Mouse (Mus musculus) forebrain, postnatal 0 days (tissue): ENCODE measurements at regions not wholly inside any gene's neighbourhood (a gene's known extent, or its start where the extent isn't known, plus 50 kb on each side); places are given as distances from the start of the nearest gene placed in this dataset.
A peak's percentile ranks its signal among the peaks of the same experiment; 100 is the strongest.
"Not testable (repeated sequence)": the region's sequence is repeated elsewhere in the genome, so short reads cannot be mapped to it uniquely, and the experiment has no call there.

Experiments used
- ATAC-seq: fragments of 200-750 bp; cut with Nextera tagmentation; 2 replicates; pipeline ENCODE4 v1.8.0; 2017; ENCODE audit warnings: mild to moderate bottlenecking, moderate library complexity
- DNase-seq: peaks from one replicate; pipeline ENCODE4 v3.0.0-alpha.2; 2015
- H3K27ac ChIP-seq: fragments of 300-500 bp; sonication (generic); 2 replicates; pipeline ENCODE4 v1.5.1; 2014; ENCODE audit warnings: low read depth, mild to moderate bottlenecking, antibody characterized with exemption, low read length, moderate library complexity, mixed read lengths
- H3K27me3 ChIP-seq: fragments of 300-500 bp; sonication (generic); 2 replicates; pipeline ENCODE4 v1.6.1; 2014; ENCODE audit warnings: mild to moderate bottlenecking, low read length, mixed read lengths; ENCODE audit not compliant: insufficient read depth
- H3K36me3 ChIP-seq: fragments of 300-500 bp; sonication (generic); 2 replicates; pipeline ENCODE4 v1.6.1; 2014; ENCODE audit warnings: mild to moderate bottlenecking, moderate library complexity; ENCODE audit not compliant: insufficient read depth
- H3K4me1 ChIP-seq: fragments of 300-500 bp; sonication (generic); 2 replicates; pipeline ENCODE4 v1.6.1; 2014; ENCODE audit warnings: antibody characterized with exemption; ENCODE audit not compliant: insufficient read depth
- H3K4me2 ChIP-seq: fragments of 300-500 bp; sonication (generic); 2 replicates; pipeline ENCODE4 v1.6.1; 2014; ENCODE audit warnings: low read depth, mild to moderate bottlenecking, moderate library complexity
- H3K4me3 ChIP-seq: fragments of 300-500 bp; sonication (generic); 2 replicates; pipeline ENCODE4 v1.5.1; 2014; ENCODE audit warnings: low read depth, low read length, mixed read lengths
- H3K9ac ChIP-seq: fragments of 300-500 bp; sonication (generic); 2 replicates; pipeline ENCODE4 v1.6.1; 2014; ENCODE audit warnings: mild to moderate bottlenecking
- H3K9me3 ChIP-seq: fragments of 300-500 bp; sonication (generic); 2 replicates; pipeline ENCODE4 v1.6.1; 2016; ENCODE audit warnings: low read length
- CTCF ChIP-seq: sonication (generic); IDR thresholded peaks from 2 replicates; pipeline ENCODE4 v1.5.1; 2016; ENCODE audit warnings: antibody characterized with exemption, control low read depth, low read depth
- WGBS: fragments of 180-500 bp; shearing (Covaris S2); extraction: QIAGEN DNeasy Blood & Tissue Kit; methylation state at CpG from one replicate; pipeline ENCODE4 v1.1.7; 2014; 5-methylcytosine and 5-hydroxymethylcytosine counted together

DNA sequence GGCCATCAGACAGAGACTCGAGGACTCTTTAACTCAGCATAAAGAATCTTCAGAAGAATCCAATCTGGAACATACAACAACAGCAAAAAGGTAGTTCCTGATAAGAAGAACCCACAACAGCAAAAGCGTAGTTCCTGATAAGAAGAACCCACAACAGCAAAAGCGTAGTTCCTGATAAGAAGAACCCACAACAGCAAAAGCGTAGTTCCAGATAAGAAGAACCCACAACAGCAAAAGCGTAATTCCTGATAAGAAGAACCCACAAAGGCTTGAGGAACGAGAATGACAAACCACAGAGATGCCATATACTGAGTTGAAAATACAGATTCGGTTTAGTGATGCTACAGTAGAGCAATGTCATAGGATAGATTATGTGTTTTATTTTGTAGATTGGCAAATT lies 93.0 kb upstream of the Ccnh start:
- no peak overlapping the region for H3K27ac ChIP-seq
- TF ChIP-seq CTCF = no peak
- no peak overlapping the region for H3K9ac ChIP-seq
- no peak overlapping the region for H3K4me3 ChIP-seq
- no peaks in the 10 kb centered on the region for H3K27me3 ChIP-seq
- H3K4me2 ChIP-seq = no peak overlapping the region
- no peaks in the 10 kb centered on the region for H3K4me1 ChIP-seq
- no peak for DNase-seq
- 93% methylated on average over 7 of the region's 7 CpGs for WGBS
- H3K36me3 ChIP-seq = no peaks in the 10 kb centered on the region
- no peaks in the 10 kb centered on the region for H3K9me3 ChIP-seq
- no peak for ATAC-seq

DNA sequence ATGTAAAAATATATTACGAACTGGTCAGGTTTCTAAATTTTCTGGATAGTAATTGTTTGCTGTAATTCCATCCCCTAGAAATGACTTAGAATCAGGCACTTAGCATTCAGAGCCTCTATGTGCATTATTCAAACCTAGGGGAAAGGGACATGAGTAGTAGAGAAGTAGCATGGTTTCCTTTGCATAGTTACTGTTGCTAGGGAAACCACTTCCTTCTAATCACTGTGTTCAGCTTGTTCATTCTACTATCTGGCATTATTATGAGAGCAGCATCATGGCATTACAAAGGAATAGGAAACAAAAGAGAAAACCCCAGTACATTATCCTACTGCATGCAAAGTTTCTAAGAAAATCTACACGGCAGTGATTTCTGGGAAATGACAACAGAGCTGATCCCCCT lies 65.9 kb upstream of the Ccnh start:
- H3K4me3 ChIP-seq = no peak overlapping the region
- 34% methylated on average over 2 of the region's 2 CpGs for WGBS
- no peaks in the 10 kb centered on the region for H3K9me3 ChIP-seq
- H3K4me1 ChIP-seq = no peaks in the 10 kb centered on the region; the same call in 1 of the 2 replicates
- ATAC-seq (peak; percentile 84), DNase-seq (peak; percentile 36)
- TF ChIP-seq CTCF = no peak
- H3K27ac ChIP-seq = peak overlapping the region; percentile 45; the same call in 1 of the 2 replicates
- no peak overlapping the region for H3K9ac ChIP-seq
- H3K4me2 ChIP-seq = no peak overlapping the region
- H3K36me3 ChIP-seq = no peaks in the 10 kb centered on the region
- H3K27me3 ChIP-seq = no peaks in the 10 kb centered on the region

DNA sequence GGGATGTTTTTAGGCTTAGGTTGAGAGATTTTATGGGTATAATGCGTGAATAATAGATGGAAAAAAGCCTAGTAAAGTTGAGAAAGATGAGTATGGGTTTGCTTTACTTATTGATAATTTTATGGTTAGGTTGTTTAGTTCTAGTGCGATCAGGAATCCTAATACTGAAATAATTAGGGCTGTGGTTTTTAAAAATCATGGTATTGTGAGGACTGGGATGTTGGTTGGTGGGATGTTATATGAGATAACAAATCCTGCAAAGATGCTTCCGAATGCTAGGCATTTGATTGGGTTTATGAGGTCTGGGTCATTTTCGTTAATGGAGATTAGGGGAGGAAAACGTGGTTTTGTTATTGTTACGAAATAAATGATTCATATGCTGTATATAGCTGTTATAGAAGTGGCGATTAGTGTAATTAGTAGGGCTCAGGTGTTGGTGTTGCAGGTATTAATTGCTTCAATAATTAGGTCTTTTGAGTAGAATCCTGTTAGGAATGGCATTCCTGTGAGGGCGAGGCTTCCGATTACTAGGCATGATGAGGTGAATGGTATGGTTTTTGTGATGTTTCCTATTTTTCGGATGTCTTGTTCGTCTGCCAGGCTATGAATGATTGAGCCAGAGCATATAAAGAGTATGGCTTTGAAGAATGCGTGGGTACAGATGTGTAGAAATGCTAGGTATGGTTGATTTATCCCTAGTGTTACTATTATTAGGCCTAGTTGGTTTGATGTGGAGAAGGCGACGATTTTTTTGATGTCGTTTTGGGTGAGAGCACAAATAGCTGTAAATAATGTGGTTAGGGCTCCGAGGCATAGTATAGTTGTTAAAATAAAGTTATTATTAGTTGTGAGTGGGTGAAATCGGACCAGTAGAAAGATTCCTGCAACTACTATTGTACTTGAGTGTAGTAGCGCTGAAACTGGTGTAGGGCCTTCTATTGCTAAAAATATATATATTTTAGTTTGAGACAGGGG lies 62.3 kb upstream of the Ccnh start:
- H3K4me2 ChIP-seq, H3K36me3 ChIP-seq, H3K27me3 ChIP-seq, H3K4me3 ChIP-seq, DNase-seq, H3K27ac ChIP-seq, H3K9me3 ChIP-seq, H3K4me1 ChIP-seq, H3K9ac ChIP-seq: not testable (repeated sequence)
- WGBS = 90% methylated on average over 18 of the region's 18 CpGs
- ATAC-seq = peak; percentile 98

DNA sequence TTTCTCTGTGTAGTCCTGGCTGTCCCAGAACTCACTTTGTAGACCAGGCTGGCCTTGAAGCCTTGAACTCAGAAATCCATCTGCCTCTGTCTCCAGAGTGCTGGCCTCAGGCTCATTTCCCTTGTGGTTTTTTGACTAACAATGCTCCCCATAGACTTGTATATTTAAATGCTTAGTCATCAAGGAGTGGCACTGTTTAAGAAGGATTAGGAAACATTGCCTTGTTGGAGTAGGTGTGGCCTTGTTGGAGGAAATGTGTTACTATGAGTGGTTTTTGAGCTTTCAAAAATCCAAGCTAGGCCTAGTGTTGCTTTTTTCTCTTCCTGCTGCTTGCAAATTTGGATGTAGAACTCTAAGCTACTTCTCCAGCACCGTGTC lies 61.7 kb upstream of the Ccnh start:
- Histone ChIP-seq H3K9me3 (no peaks in the 10 kb centered on the region), H3K9ac (no peak overlapping the region), H3K27ac (no peak overlapping the region), H3K27me3 (no peaks in the 10 kb centered on the region), H3K4me3 (no peak overlapping the region), H3K36me3 (no peaks in the 10 kb centered on the region), H3K4me2 (no peak overlapping the region), H3K4me1 (no peaks in the 10 kb centered on the region; the same call in 1 of the 2 replicates)
- 82% methylated on average over 1 of the region's 1 CpGs for WGBS
- ATAC-seq (no peak), DNase-seq (no peak)
- TF ChIP-seq CTCF = no peak
